Mouse (Mus musculus): ENCODE results near the gene Pfdn6. TPM values are rescaled to one million over a fixed set of nuclear protein-coding genes. Genes with fewer than 3 reads are reported as not detected.

Gene Pfdn6
- polyA plus RNA-seq, 1 experiment from 2014 or later, result 83.8 TPM

GRCm38 (mm10) chr17:33914969-33915391 is 25.2 kb downstream of the Pfdn6 start:
- Histone ChIP-seq H3K36me3 (ENCODE audit: control insufficient read depth, insufficient read depth) (peaks cover 44% of the 10 kb centered on the region), H3K4me2 (ENCODE audit: low read depth, low read length) (peak overlapping the region; percentile 79), H3K9me3 (replicated peaks; ENCODE audit: control insufficient read depth, low read length) (peaks cover 17% of the 10 kb centered on the region), H3K4me1 (ENCODE audit: control insufficient read depth, low read depth, low read length) (peaks cover 38% of the 10 kb centered on the region), H3K27me3 (ENCODE audit: control insufficient read depth, insufficient read depth, low read depth, low read length) (no peaks in the 10 kb centered on the region), H3K9ac (ENCODE audit: low read depth, low read length) (peak overlapping the region; percentile 5; the same call in 1 of the 2 replicates), H3K27ac (ENCODE audit: low read length) (peak overlapping the region; percentile 77), H3K4me3 (ENCODE audit: low read depth, low read length) (peak overlapping the region; percentile 71)
- 73% methylated on average over 13 of the region's 13 CpGs for WGBS (ENCODE audit: insufficient replicate concordance)
- no peak for ATAC-seq (ENCODE audit: low read depth)

- H3K4me2 ChIP-seq (ENCODE audit: low read depth, low read length), result no peak overlapping the region
- no peak overlapping the region for H3K9ac ChIP-seq (ENCODE audit: low read depth, low read length)
- peaks cover 17% of the 10 kb centered on the region for H3K9me3 ChIP-seq (replicated peaks; ENCODE audit: control insufficient read depth, low read length)
- H3K36me3 ChIP-seq (ENCODE audit: control insufficient read depth, insufficient read depth), result peaks cover 44% of the 10 kb centered on the region
- 91% methylated on average over 8 of the region's 8 CpGs for WGBS (ENCODE audit: insufficient replicate concordance)
- no peak overlapping the region for H3K4me3 ChIP-seq (ENCODE audit: low read depth, low read length)
- peaks cover 37% of the 10 kb centered on the region for H3K4me1 ChIP-seq (ENCODE audit: control insufficient read depth, low read depth, low read length)
- no peak overlapping the region for H3K27ac ChIP-seq (ENCODE audit: low read length)
- no peaks in the 10 kb centered on the region for H3K27me3 ChIP-seq (ENCODE audit: control insufficient read depth, insufficient read depth, low read depth, low read length)
- ATAC-seq (ENCODE audit: low read depth), result no peak
Measured at GRCm38 (mm10) chr17:33913905-33914304, 26.2 kb downstream of the Pfdn6 start.

- no peak overlapping the region for H3K27ac ChIP-seq (ENCODE audit: low read length)
- no peaks in the 10 kb centered on the region for H3K27me3 ChIP-seq (ENCODE audit: control insufficient read depth, insufficient read depth, low read depth, low read length)
- peaks cover 32% of the 10 kb centered on the region for H3K4me1 ChIP-seq (ENCODE audit: control insufficient read depth, low read depth, low read length)
- peaks cover 14% of the 10 kb centered on the region for H3K9me3 ChIP-seq (replicated peaks; ENCODE audit: control insufficient read depth, low read length)
- no peak overlapping the region for H3K9ac ChIP-seq (ENCODE audit: low read depth, low read length)
- ATAC-seq (ENCODE audit: low read depth), result no peak
- no peak overlapping the region for H3K4me3 ChIP-seq (ENCODE audit: low read depth, low read length)
- 83% methylated on average over 10 of the region's 10 CpGs for WGBS (ENCODE audit: insufficient replicate concordance)
- H3K4me2 ChIP-seq (ENCODE audit: low read depth, low read length), result no peak overlapping the region
- peaks cover 41% of the 10 kb centered on the region for H3K36me3 ChIP-seq (ENCODE audit: control insufficient read depth, insufficient read depth)
Measured at GRCm38 (mm10) chr17:33913264-33913663, 26.9 kb downstream of the Pfdn6 start.

- WGBS (ENCODE audit: insufficient replicate concordance), result 87% methylated on average over 28 of the region's 28 CpGs
- peaks cover 29% of the 10 kb centered on the region for H3K36me3 ChIP-seq (ENCODE audit: control insufficient read depth, insufficient read depth)
- H3K27ac ChIP-seq (ENCODE audit: low read length), result no peak overlapping the region
- no peak overlapping the region for H3K4me2 ChIP-seq (ENCODE audit: low read depth, low read length)
- H3K4me1 ChIP-seq (ENCODE audit: control insufficient read depth, low read depth, low read length), result peaks cover 36% of the 10 kb centered on the region
- ATAC-seq (ENCODE audit: low read depth), result no peak
- H3K4me3 ChIP-seq (ENCODE audit: low read depth, low read length), result no peak overlapping the region
- peaks cover under 1% of the 10 kb centered on the region; the same call in 1 of the 2 replicates for H3K9me3 ChIP-seq (replicated peaks; ENCODE audit: control insufficient read depth, low read length)
- no peaks in the 10 kb centered on the region for H3K27me3 ChIP-seq (ENCODE audit: control insufficient read depth, insufficient read depth, low read depth, low read length)
- no peak overlapping the region for H3K9ac ChIP-seq (ENCODE audit: low read depth, low read length)
Measured at GRCm38 (mm10) chr17:33911813-33912414, 28.2 kb downstream of the Pfdn6 start.

- no peaks in the 10 kb centered on the region for H3K27me3 ChIP-seq (ENCODE audit: control insufficient read depth, insufficient read depth, low read depth, low read length)
- 87% methylated on average over 31 of the region's 31 CpGs for WGBS (ENCODE audit: insufficient replicate concordance)
- peaks cover 28% of the 10 kb centered on the region for H3K36me3 ChIP-seq (ENCODE audit: control insufficient read depth, insufficient read depth)
- no peak overlapping the region for H3K9ac ChIP-seq (ENCODE audit: low read depth, low read length)
- H3K4me1 ChIP-seq (ENCODE audit: control insufficient read depth, low read depth, low read length), result peaks cover 30% of the 10 kb centered on the region
- no peaks in the 10 kb centered on the region for H3K9me3 ChIP-seq (replicated peaks; ENCODE audit: control insufficient read depth, low read length)
- H3K27ac ChIP-seq (ENCODE audit: low read length), result no peak overlapping the region
- H3K4me3 ChIP-seq (ENCODE audit: low read depth, low read length), result no peak overlapping the region
- no peak overlapping the region for H3K4me2 ChIP-seq (ENCODE audit: low read depth, low read length)
- ATAC-seq (ENCODE audit: low read depth), result no peak
Measured at GRCm38 (mm10) chr17:33911052-33911812, 28.9 kb downstream of the Pfdn6 start.

- WGBS (ENCODE audit: insufficient replicate concordance), result 43% methylated on average over 11 of the region's 11 CpGs
- Histone ChIP-seq H3K4me1 (ENCODE audit: control insufficient read depth, low read depth, low read length) (peaks cover 29% of the 10 kb centered on the region), H3K27ac (ENCODE audit: low read length) (peak overlapping the region; percentile 94)
Measured at GRCm38 (mm10) chr17:33910346-33911051, 29.6 kb downstream of the Pfdn6 start.

GRCm38 (mm10) chr17:33909869-33910250 is 30.3 kb downstream of the Pfdn6 start:
- Histone ChIP-seq H3K4me3 (ENCODE audit: low read depth, low read length) (peak overlapping the region; percentile 89), H3K27ac (ENCODE audit: low read length) (peak overlapping the region; percentile 94), H3K4me2 (ENCODE audit: low read depth, low read length) (peak overlapping the region; percentile 95), H3K27me3 (ENCODE audit: control insufficient read depth, insufficient read depth, low read depth, low read length) (no peaks in the 10 kb centered on the region), H3K4me1 (ENCODE audit: control insufficient read depth, low read depth, low read length) (peaks cover 23% of the 10 kb centered on the region), H3K9me3 (replicated peaks; ENCODE audit: control insufficient read depth, low read length) (no peaks in the 10 kb centered on the region), H3K36me3 (ENCODE audit: control insufficient read depth, insufficient read depth) (peaks cover 28% of the 10 kb centered on the region), H3K9ac (ENCODE audit: low read depth, low read length) (peak overlapping the region; percentile 93)
- ATAC-seq (ENCODE audit: low read depth), result no peak
- under 1% methylated on average over 14 of the region's 14 CpGs for WGBS (ENCODE audit: insufficient replicate concordance)

More at GRCm38 (mm10) chr17:33910346-33911051, 29.6 kb downstream of the Pfdn6 start:
- Histone ChIP-seq H3K4me3 (ENCODE audit: low read depth, low read length) (peak overlapping the region; percentile 89), H3K27me3 (ENCODE audit: control insufficient read depth, insufficient read depth, low read depth, low read length) (no peaks in the 10 kb centered on the region), H3K9ac (ENCODE audit: low read depth, low read length) (peak overlapping the region; percentile 93), H3K9me3 (replicated peaks; ENCODE audit: control insufficient read depth, low read length) (no peaks in the 10 kb centered on the region), H3K4me2 (ENCODE audit: low read depth, low read length) (peak overlapping the region; percentile 95), H3K36me3 (ENCODE audit: control insufficient read depth, insufficient read depth) (peaks cover 28% of the 10 kb centered on the region)
- no peak for ATAC-seq (ENCODE audit: low read depth)

- no peaks in the 10 kb centered on the region for H3K9me3 ChIP-seq (replicated peaks; ENCODE audit: control insufficient read depth, low read length)
- H3K4me3 ChIP-seq (ENCODE audit: low read depth, low read length), result peak within 1 kb of the TSS; percentile 89
- no peaks in the 10 kb centered on the region for H3K27me3 ChIP-seq (ENCODE audit: control insufficient read depth, insufficient read depth, low read depth, low read length)
- H3K27ac ChIP-seq (ENCODE audit: low read length), result peak within 1 kb of the TSS; percentile 94
- H3K9ac ChIP-seq (ENCODE audit: low read depth, low read length), result peak within 1 kb of the TSS; percentile 93
- peak; percentile 97 for ATAC-seq (ENCODE audit: low read depth)
- H3K4me1 ChIP-seq (ENCODE audit: control insufficient read depth, low read depth, low read length), result peaks cover 21% of the 10 kb centered on the region
- peak within 1 kb of the TSS; percentile 95 for H3K4me2 ChIP-seq (ENCODE audit: low read depth, low read length)
- under 1% methylated on average over 68 of the region's 68 CpGs for WGBS (ENCODE audit: insufficient replicate concordance)
- peaks cover 28% of the 10 kb centered on the region for H3K36me3 ChIP-seq (ENCODE audit: control insufficient read depth, insufficient read depth)
Measured at GRCm38 (mm10) chr17:33909077-33909868, 30.9 kb downstream of the Pfdn6 start, which contains the start of gene Daxx. TSS of gene Daxx (plus strand) at chr17:33909414.
